Mouse (Mus musculus): ENCODE data around the gene Dnajc10. TPM values are rescaled to one million over a fixed set of nuclear protein-coding genes. Genes with fewer than 3 reads are reported as not detected.

The Dnajc10 gene
- polyA plus RNA-seq, 1 experiment from 2014 or later = 60.7 TPM

- H3K4me3 ChIP-seq (ENCODE audit: low read depth, low read length) = no peak within 1 kb of the TSS
- no peak for ATAC-seq
These were observed 23.1 kb upstream of the Dnajc10 start, which contains the start of gene Prdx6b for GRCm38 (mm10) chr2:80292172-80292571. Prdx6b (plus strand) TSS chr2:80292472.

GRCm38 (mm10) chr2:80298334-80298733 is 16.9 kb upstream of the Dnajc10 start:
- Histone ChIP-seq H3K36me3 (ENCODE audit: control insufficient read depth, insufficient read depth, low read length) (no peaks in the 10 kb centered on the region), H3K9ac (ENCODE audit: low read length) (no peak overlapping the region), H3K27me3 (replicated peaks; ENCODE audit: control insufficient read depth, insufficient read depth, low read length) (no peaks in the 10 kb centered on the region), H3K4me1 (ENCODE audit: control insufficient read depth, insufficient read depth, low read length) (no peaks in the 10 kb centered on the region), H3K9me3 (replicated peaks; ENCODE audit: control insufficient read depth, low read length) (no peaks in the 10 kb centered on the region), H3K4me3 (ENCODE audit: low read depth, low read length) (no peak overlapping the region), H3K4me2 (ENCODE audit: low read length) (no peak overlapping the region), H3K27ac (ENCODE audit: low read depth, low read length) (no peak overlapping the region)
- DNase-seq (ENCODE audit: low spot score) = no peak
- ATAC-seq = no peak
- 77% methylated on average over 3 of the region's 3 CpGs for WGBS

More at GRCm38 (mm10) chr2:80292172-80292571, 23.1 kb upstream of the Dnajc10 start, which contains the start of gene Prdx6b:
- H3K27me3 ChIP-seq (replicated peaks; ENCODE audit: control insufficient read depth, insufficient read depth, low read length) = no peaks in the 10 kb centered on the region
- no peak within 1 kb of the TSS for H3K4me2 ChIP-seq (ENCODE audit: low read length)
- no peaks in the 10 kb centered on the region for H3K36me3 ChIP-seq (ENCODE audit: control insufficient read depth, insufficient read depth, low read length)
- H3K27ac ChIP-seq (ENCODE audit: low read depth, low read length) = no peak within 1 kb of the TSS
- DNase-seq (ENCODE audit: low spot score) = no peak
- H3K9ac ChIP-seq (ENCODE audit: low read length) = no peak within 1 kb of the TSS
- WGBS = 86% methylated on average over 8 of the region's 8 CpGs
- H3K4me1 ChIP-seq (ENCODE audit: control insufficient read depth, insufficient read depth, low read length) = no peaks in the 10 kb centered on the region
- H3K9me3 ChIP-seq (replicated peaks; ENCODE audit: control insufficient read depth, low read length) = no peaks in the 10 kb centered on the region

GRCm38 (mm10) chr2:80300806-80301205 is 14.5 kb upstream of the Dnajc10 start:
- ATAC-seq (no peak), DNase-seq (ENCODE audit: low spot score) (no peak)
- Histone ChIP-seq H3K36me3 (ENCODE audit: control insufficient read depth, insufficient read depth, low read length) (no peaks in the 10 kb centered on the region), H3K4me1 (ENCODE audit: control insufficient read depth, insufficient read depth, low read length) (no peaks in the 10 kb centered on the region), H3K27me3 (replicated peaks; ENCODE audit: control insufficient read depth, insufficient read depth, low read length) (no peaks in the 10 kb centered on the region), H3K9me3 (replicated peaks; ENCODE audit: control insufficient read depth, low read length) (no peaks in the 10 kb centered on the region), H3K9ac (ENCODE audit: low read length) (no peak overlapping the region), H3K4me2 (ENCODE audit: low read length) (no peak overlapping the region), H3K27ac (ENCODE audit: low read depth, low read length) (no peak overlapping the region), H3K4me3 (ENCODE audit: low read depth, low read length) (no peak overlapping the region)
- WGBS = 88% methylated on average over 4 of the region's 4 CpGs

- Histone ChIP-seq H3K36me3 (ENCODE audit: control insufficient read depth, insufficient read depth, low read length) (no peaks in the 10 kb centered on the region), H3K9me3 (replicated peaks; ENCODE audit: control insufficient read depth, low read length) (no peaks in the 10 kb centered on the region), H3K4me1 (ENCODE audit: control insufficient read depth, insufficient read depth, low read length) (no peaks in the 10 kb centered on the region), H3K4me3 (ENCODE audit: low read depth, low read length) (no peak overlapping the region), H3K27me3 (replicated peaks; ENCODE audit: control insufficient read depth, insufficient read depth, low read length) (no peaks in the 10 kb centered on the region), H3K27ac (ENCODE audit: low read depth, low read length) (no peak overlapping the region), H3K9ac (ENCODE audit: low read length) (no peak overlapping the region), H3K4me2 (ENCODE audit: low read length) (no peak overlapping the region)
- ATAC-seq = no peak
- no peak for DNase-seq (ENCODE audit: low spot score)
- WGBS = 96% methylated on average over 2 of the region's 2 CpGs
These were observed 11.3 kb upstream of the Dnajc10 start for GRCm38 (mm10) chr2:80303957-80304356.

- 89% methylated on average over 3 of the region's 3 CpGs for WGBS
- no peak for ATAC-seq
- no peaks in the 10 kb centered on the region for H3K36me3 ChIP-seq (ENCODE audit: control insufficient read depth, insufficient read depth, low read length)
These were observed 7.6 kb upstream of the Dnajc10 start for GRCm38 (mm10) chr2:80307701-80308100.

GRCm38 (mm10) chr2:80309775-80310174 is 5.5 kb upstream of the Dnajc10 start:
- H3K4me2 ChIP-seq (ENCODE audit: low read length) = no peak overlapping the region
- ATAC-seq (no peak), DNase-seq (ENCODE audit: low spot score) (no peak)
- 72% methylated on average over 4 of the region's 4 CpGs for WGBS
- H3K36me3 ChIP-seq (ENCODE audit: control insufficient read depth, insufficient read depth, low read length) = no peaks in the 10 kb centered on the region
- H3K4me3 ChIP-seq (ENCODE audit: low read depth, low read length) = no peak overlapping the region
- H3K4me1 ChIP-seq (ENCODE audit: control insufficient read depth, insufficient read depth, low read length) = no peaks in the 10 kb centered on the region; the same call in 1 of the 2 replicates
- no peaks in the 10 kb centered on the region for H3K9me3 ChIP-seq (replicated peaks; ENCODE audit: control insufficient read depth, low read length)
- H3K27me3 ChIP-seq (replicated peaks; ENCODE audit: control insufficient read depth, insufficient read depth, low read length) = no peaks in the 10 kb centered on the region
- no peak overlapping the region for H3K27ac ChIP-seq (ENCODE audit: low read depth, low read length)
- no peak overlapping the region for H3K9ac ChIP-seq (ENCODE audit: low read length)

More at GRCm38 (mm10) chr2:80307701-80308100, 7.6 kb upstream of the Dnajc10 start:
- Histone ChIP-seq H3K4me3 (ENCODE audit: low read depth, low read length) (no peak overlapping the region), H3K27ac (ENCODE audit: low read depth, low read length) (no peak overlapping the region), H3K9me3 (replicated peaks; ENCODE audit: control insufficient read depth, low read length) (no peaks in the 10 kb centered on the region), H3K4me2 (ENCODE audit: low read length) (no peak overlapping the region), H3K9ac (ENCODE audit: low read length) (no peak overlapping the region), H3K27me3 (replicated peaks; ENCODE audit: control insufficient read depth, insufficient read depth, low read length) (no peaks in the 10 kb centered on the region), H3K4me1 (ENCODE audit: control insufficient read depth, insufficient read depth, low read length) (no peaks in the 10 kb centered on the region)
- no peak for DNase-seq (ENCODE audit: low spot score)

GRCm38 (mm10) chr2:80310772-80311171 is 4.5 kb upstream of the Dnajc10 start:
- Histone ChIP-seq H3K9me3 (replicated peaks; ENCODE audit: control insufficient read depth, low read length) (no peaks in the 10 kb centered on the region), H3K4me3 (ENCODE audit: low read depth, low read length) (no peak overlapping the region), H3K9ac (ENCODE audit: low read length) (no peak overlapping the region), H3K4me1 (ENCODE audit: control insufficient read depth, insufficient read depth, low read length) (no peaks in the 10 kb centered on the region; the same call in 1 of the 2 replicates), H3K4me2 (ENCODE audit: low read length) (no peak overlapping the region), H3K27me3 (replicated peaks; ENCODE audit: control insufficient read depth, insufficient read depth, low read length) (no peaks in the 10 kb centered on the region), H3K27ac (ENCODE audit: low read depth, low read length) (no peak overlapping the region), H3K36me3 (ENCODE audit: control insufficient read depth, insufficient read depth, low read length) (no peaks in the 10 kb centered on the region)
- ATAC-seq (no peak), DNase-seq (ENCODE audit: low spot score) (no peak)
- WGBS = 74% methylated on average over 4 of the region's 4 CpGs

GRCm38 (mm10) chr2:80311350-80311749 is 3.9 kb upstream of the Dnajc10 start:
- Histone ChIP-seq H3K36me3 (ENCODE audit: control insufficient read depth, insufficient read depth, low read length) (no peaks in the 10 kb centered on the region), H3K9ac (ENCODE audit: low read length) (no peak overlapping the region), H3K27me3 (replicated peaks; ENCODE audit: control insufficient read depth, insufficient read depth, low read length) (no peaks in the 10 kb centered on the region), H3K4me1 (ENCODE audit: control insufficient read depth, insufficient read depth, low read length) (no peaks in the 10 kb centered on the region; the same call in 1 of the 2 replicates), H3K27ac (ENCODE audit: low read depth, low read length) (no peak overlapping the region), H3K4me2 (ENCODE audit: low read length) (no peak overlapping the region), H3K9me3 (replicated peaks; ENCODE audit: control insufficient read depth, low read length) (no peaks in the 10 kb centered on the region), H3K4me3 (ENCODE audit: low read depth, low read length) (no peak overlapping the region)
- no peak for ATAC-seq
- 64% methylated on average over 4 of the region's 4 CpGs for WGBS
- no peak for DNase-seq (ENCODE audit: low spot score)

GRCm38 (mm10) chr2:80314201-80314600 is 1.1 kb upstream of the Dnajc10 start:
- ATAC-seq = no peak
- Histone ChIP-seq H3K4me1 (ENCODE audit: control insufficient read depth, insufficient read depth, low read length) (no peaks in the 10 kb centered on the region; the same call in 1 of the 2 replicates), H3K27me3 (replicated peaks; ENCODE audit: control insufficient read depth, insufficient read depth, low read length) (no peaks in the 10 kb centered on the region), H3K9me3 (replicated peaks; ENCODE audit: control insufficient read depth, low read length) (no peaks in the 10 kb centered on the region), H3K9ac (ENCODE audit: low read length) (no peak overlapping the region), H3K4me2 (ENCODE audit: low read length) (no peak overlapping the region), H3K27ac (ENCODE audit: low read depth, low read length) (no peak overlapping the region), H3K36me3 (ENCODE audit: control insufficient read depth, insufficient read depth, low read length) (0 out of 2 replicates have a peak, but pooled peaks cover 8% of the 10 kb centered on the region), H3K4me3 (ENCODE audit: low read depth, low read length) (no peak overlapping the region)
- no peak for DNase-seq (ENCODE audit: low spot score)
- WGBS = 62% methylated on average over 1 of the region's 1 CpGs
